Mouse (Mus musculus) kidney, postnatal 4 days (tissue): ENCODE measurements at regions not wholly inside any gene's neighbourhood (a gene's known extent, or its start where the extent isn't known, plus 50 kb on each side); places are given as distances from the start of the nearest gene placed in this dataset.

Experiments used
- DNase-seq, 2 experiments: peaks; one replicate each; pipeline ENCODE4 v3.0.0; 2021; ENCODE audit warnings: mixed read lengths in 2 of 2

DNA sequence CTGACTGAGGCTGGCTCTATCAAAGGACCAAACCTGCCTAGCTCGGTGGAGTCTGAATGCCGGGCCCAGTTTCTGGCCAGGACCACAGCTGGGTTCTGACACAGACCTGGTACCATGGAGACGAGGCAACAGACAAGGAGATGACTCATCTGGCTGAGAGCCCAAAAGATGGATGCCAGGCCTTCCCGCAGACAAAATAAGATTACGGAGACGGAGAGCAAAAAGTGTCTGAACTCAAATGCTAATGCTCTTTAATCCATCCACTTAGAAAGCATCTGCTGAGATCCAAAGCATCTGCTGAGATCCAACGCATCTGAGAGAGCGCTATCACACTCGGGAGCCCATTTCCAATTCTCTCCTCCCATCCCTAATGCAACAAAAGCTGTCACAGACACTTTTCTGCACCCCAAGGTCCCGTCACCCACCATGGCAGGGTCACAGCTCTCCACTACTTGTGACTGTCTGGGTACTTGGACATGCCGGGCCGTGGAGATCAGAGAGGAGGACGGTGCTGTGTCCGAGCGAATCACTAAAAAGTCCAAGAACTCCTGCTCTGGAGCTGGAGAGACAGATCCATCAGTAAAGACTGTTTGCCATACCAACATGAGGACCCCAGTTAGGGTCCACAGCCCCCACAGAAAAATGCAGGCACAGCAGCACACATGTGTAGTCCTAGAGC lies 278.3 kb upstream of the Sulf2 start:
- DNase-seq = peak; percentile 41 to 59

DNA sequence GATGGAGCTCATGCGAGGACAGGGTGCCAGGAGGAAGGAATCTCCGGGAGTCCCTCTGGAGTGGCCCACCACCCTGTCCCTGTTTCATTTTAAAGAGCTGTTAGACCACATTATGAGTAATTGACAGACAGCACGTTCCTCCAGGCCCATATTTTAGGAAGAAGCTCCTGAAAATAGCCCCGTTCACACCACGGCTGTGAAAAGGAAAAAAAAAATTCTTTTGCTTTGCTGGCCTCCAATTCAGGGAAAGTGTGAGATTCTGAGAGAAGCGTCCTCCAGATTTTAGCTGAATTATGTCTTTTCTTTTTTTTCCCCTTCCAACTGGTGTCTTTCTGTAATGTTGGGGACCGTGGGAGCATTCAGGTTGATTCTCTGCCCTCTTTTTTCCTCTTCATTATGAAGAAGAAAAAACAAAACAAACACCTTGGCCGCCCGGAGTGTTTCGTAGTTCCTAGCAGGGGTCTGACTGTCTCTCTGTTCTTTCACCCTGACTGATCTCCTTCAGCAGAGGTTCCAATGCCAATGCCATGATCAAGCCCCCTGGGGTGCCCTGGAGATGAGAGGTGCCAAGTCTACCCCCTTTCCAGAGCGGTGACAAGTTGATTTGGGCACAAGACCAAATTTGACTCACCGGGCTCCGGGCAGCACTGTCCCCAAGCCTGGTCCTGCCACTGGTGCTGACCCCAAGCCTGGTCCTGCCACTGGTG lies 277.6 kb upstream of the Sulf2 start:
- DNase-seq = no peak

DNA sequence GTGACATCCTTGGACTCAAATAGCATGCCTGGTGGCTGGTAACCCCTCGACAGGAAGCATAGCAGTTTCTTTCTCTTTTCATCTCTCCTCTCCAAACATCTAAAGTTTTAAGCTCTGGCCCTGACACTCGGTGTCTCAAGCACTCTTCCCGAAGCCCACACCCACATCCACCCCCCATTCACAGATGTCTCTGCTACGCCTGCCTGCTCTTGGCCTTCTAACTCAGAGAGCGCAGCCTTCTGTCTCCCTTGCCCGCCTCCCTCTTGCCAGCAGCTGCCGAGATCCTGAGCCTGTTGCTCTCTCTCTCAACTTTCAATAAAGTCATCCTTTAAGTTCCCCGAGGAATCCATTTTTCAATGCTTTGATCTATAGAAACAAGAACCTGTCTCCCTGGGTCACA lies 277.1 kb upstream of the Sulf2 start:
- DNase-seq = no peak

DNA sequence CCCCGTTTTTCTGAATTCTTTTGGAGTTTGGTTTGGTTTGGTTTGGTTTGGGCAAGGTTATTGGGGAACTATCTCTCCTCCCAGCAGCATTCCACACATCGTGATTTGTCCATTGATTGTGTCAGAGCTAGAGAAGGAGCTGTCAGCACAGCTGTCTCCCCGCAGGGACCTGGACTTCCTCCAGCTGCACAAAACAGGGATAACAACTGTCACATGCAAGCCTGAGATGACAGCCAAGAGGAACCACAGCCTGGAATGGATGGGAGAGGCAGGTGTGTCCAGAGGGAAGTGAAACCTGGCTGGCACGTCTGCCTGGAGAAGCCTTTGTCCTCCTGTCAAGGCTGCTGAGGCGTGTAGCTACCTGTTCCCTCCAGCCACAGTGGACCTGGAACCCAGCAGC lies 274.5 kb upstream of the Sulf2 start:
- DNase-seq = peak; percentile 50 to 57

DNA sequence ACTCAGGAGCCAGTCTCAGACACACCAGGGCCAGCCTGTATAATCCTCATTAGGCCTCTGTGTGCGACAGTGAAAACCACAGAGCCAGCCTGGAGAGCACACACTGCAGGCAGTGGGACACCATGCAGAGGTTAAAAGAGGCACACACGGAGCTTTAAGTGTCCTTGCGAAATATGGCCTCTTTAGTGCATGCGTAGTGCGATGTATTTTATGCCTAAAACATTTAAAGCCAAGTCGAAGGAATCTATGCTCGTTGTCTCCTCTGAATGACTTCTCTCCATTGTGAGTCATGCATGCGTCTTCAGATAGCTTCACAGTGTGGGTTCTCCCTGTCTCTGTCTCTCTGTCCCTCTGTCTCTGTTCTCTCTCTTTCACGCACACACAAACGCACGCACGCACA lies 274.0 kb upstream of the Sulf2 start:
- no peak for DNase-seq

DNA sequence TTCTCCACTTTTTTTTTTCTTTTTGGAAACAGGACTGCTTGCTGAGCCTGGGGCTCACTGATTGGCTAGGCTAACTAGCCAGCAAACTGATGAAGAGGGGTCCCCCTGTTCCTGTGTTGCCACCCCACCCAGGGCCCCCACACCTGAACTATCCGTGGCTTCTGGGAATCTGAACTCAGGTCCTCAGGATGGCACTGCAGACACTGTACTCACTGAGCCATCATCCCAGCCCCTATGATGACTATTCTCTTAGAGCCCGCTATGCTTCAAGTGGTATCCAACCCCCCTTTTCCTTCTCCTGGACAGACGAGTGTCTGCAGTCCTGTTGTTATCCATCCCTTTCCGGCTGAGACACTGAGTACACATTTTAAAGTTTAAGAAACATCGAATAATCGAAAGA lies 271.9 kb upstream of the Sulf2 start:
- no peak for DNase-seq

DNA sequence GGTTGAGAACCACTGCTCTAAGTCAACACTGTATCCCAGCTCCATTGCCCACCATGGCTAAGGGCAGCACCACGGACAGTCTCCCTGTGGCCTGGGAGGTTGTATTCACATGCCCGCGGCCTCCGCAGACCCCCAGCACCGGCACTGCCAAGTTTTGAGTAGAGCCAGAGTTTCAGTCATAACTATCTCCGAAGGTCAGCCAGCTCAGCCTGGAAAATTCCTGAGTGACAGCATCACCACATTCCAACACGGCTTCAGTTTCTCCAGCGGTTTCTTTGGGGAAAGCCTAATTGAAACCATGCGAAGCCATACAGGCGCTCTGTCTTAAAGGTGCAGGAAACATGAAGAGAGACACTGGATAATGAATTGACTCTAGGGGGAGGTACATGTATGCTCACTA lies 271.5 kb upstream of the Sulf2 start:
- DNase-seq = peak; percentile 66 to 80

DNA sequence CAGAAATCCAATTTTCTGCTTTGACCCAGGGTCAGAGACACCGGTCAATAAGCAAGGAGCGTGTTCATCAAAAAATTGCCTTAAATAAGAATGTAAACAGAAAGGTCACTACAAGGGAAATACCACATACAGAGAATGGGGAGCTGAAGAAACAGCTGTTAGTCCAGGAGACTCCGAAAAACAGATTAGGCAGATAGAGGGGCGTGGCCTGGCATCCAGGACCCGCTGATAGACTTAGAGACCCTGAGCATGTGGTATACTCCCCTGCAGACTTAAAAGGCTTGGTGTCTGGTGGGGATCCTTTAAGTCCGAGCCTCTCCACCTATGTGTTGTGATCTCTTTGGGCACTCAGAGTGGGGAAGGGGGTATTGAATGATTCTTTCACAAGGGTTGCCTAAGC lies 271.0 kb upstream of the Sulf2 start:
- no peak for DNase-seq

DNA sequence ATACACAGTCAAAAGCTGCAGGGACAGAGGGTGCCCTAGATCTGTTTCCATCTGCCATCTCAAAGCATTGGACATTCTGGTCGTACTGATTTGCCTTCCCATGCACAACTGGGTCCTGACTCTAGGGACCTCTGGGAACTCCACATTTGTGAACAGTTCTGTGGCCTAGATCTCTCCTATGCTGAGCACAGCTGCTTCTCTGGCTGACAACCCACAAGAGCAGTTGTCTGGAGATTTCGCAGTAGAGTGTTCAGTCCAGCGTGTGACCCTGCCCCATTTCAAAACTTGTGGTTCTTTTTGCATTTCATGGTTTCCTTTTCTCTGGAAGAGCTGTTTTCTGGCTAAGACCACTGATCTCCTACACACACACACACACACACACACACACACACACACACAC lies 269.7 kb upstream of the Sulf2 start:
- no peak for DNase-seq

DNA sequence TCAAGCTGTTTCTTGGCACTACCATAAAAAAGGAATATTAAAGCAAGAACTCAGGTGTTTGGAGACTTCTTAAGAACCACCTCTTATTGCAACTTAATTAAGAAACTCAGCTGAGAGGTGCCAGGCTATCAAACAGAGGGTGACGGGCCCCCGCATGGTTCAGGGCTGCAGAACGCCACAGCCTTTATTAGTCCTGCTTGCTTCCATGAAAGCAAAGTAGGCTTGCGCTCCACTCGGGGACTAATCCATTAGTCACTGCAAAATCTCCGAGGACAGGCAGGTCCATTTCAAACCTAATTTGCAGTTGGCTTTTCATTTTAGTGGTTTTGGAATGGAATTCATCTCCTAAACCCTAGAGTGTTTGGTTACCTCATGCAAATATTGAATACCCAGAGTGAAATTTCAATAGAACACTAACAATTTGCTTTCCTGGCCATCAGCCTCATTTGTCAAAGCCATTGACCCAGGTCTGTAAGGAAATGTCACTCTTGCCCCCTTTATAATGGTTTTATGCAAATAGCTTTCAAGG lies 267.7 kb upstream of the Sulf2 start:
- DNase-seq = no peak

DNA sequence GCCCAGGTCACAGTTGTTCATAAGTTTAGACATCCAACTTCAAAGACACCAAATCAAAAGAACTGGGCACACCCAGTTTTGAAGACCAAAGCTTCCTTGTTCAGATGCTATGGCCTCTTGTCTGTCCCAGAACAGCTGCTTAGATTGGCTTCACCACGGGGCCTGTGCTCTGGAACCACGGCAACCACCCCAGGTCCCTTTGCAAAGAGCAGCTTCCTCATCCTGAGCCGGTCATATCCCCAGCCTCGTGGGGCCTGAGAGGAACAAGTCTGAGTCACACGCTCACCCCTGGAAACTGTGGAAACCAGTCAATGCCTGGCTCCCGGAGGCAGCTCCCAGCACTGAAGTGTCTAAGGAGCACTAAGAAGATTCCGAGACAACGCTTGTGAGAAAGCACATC lies 264.8 kb upstream of the Sulf2 start:
- DNase-seq = no peak

DNA sequence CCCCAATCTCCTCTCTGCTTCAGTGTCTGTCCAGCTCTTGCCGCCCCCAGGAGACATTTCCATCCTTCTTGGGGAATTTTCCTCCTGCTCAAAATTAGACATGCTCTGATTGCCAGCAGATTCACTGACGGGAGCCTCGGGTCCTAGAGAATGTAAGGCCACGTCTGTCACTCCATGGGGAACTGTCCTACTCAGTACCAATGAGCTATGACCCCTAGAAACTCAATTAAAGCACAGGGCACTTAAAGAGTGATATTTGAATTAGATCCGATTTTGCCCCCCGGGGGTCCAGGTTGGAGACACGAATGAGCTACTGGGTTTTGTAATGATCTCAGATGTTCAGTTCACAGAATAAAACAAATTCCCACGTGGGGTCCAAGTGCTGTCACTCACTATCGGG lies 263.8 kb upstream of the Sulf2 start:
- DNase-seq = no peak

DNA sequence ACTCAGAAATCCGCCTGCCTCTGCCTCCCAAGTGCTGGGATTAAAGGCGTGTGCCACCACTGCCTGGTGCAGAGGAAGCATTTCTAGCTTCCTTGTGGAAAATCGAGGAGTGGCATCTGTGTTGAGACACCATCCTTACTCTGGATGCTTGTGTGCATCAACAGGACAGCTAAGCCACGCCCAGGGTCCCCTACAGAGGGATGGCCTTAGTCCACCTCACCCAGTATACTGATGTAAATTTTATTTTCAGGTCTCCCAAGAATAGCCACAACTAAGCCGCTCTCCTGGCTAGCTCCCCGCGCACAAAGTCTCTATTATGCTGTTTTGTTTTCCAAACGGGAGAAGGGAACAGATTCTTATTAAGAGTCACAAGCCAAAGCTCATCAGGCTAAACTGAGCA lies 262.8 kb upstream of the Sulf2 start:
- no peak for DNase-seq

DNA sequence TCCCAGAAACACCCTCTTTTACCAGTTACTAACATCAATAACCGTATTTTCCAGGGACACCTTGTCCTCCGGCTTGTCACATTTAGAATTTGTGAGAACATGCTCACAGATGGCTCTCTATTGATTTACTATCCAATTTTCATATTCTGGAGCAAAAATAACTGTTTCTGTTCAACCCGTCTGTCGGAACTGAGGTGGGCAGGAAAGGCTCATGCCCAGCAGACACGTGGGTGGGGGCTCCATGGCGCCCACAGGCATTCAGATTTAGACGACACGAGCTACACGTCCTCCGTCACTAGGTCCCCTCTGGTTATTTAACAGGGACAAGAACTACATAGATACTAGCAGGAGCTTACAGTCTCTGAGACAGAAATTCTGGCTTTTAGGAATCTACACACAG lies 262.2 kb upstream of the Sulf2 start:
- DNase-seq = no peak

DNA sequence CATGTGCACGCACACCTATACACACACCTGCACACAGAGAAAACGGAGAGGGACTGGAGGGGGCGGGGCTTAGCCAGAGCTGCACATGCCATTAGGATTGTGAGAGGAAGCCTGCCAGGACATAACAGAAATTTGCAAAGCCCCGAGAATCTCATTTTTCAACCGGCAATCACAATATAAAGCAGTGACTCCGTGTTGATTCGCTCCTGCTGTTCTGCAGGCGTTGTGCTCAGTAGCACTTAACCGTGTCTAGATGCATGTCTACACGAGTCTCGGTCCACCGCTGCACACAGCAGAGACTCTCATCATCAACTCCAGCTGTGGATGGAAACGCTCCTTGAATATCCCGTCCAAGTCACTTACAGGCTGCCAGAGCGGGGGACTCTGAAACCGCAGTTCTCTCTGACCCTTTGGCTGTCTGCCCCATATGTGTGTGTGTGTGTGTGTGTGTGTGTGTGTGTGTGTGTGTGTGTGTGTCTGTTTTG lies 260.1 kb upstream of the Sulf2 start:
- DNase-seq = peak; percentile 75 to 82

DNA sequence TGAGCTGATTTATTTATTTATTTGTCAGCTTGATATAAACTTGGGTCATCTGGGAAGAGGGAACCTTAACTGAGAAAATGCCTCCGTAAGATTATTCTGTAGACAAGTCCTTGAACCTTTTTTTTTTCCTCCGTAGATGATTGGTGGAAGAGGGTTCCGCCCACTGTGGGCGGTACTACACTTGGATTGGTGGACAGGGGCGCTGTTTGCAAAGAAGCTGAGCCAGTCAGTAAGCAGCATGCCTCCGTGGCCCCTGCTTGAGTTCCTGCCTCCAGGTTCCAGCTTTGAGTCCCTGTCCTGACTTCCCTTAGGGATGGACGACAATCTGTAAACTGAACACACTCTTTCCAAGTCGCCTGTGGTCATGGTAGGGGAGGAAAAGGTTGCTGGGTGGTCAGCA lies 259.4 kb upstream of the Sulf2 start:
- peak in 1 of 2 experiments; percentile 26 for DNase-seq

DNA sequence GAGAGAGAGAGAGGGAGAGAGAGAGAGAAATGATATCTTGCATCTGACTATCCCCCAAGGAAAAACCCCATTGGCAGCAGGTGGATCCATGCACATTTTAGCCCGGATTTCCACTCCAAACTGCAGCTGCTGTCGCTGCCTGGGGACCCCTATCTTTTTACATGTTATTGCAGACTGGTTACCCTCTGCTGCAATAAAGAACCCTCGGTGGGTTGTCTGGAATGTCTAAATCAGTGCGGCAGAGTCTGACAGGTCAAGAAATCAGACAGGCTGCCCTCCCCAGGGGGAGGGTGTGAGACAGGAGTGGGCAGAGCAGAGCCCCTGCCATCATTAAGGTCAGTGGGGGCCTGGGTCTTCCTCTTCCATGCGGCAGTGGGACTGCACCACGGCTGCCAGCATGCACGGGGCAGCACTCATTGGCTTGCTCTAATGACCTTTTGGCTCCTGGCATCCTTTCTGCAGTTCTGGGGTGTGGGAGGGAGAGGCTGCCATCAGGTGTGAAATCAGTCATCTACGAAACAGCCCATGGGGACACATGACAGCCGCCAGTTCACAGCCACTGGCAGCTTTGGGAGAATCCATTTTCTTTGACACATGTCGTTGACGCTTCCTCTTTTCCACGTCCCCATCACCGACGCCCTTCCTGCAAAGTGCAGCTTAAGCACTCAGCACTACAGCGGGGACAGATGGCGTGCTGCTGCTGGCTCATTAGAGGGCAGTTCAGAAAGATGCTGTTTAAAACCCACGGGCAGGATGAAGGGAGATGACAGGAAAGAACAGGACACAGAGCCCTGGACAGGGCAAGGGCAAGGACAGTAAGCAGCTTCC lies 256.8 kb upstream of the Sulf2 start:
- DNase-seq = no peak

DNA sequence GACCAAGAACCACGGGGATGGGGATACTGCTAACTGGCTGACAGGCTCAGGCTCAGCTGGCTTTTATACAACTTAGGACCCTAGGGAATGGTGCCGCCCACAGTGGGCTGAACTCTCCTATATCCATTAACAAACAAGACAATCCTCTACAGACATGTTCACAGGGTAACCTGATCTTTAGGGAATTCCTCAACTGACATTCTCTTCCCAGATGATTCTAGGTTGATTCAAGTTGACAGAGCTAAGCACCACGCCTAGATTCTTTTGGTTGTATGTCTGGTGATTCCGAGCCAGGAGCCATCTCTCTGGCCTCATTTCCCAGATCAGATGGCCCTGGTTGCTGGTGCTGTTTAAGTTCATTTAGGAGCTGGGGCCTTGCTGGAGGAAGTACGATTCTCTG lies 253.9 kb upstream of the Sulf2 start:
- DNase-seq = no peak

DNA sequence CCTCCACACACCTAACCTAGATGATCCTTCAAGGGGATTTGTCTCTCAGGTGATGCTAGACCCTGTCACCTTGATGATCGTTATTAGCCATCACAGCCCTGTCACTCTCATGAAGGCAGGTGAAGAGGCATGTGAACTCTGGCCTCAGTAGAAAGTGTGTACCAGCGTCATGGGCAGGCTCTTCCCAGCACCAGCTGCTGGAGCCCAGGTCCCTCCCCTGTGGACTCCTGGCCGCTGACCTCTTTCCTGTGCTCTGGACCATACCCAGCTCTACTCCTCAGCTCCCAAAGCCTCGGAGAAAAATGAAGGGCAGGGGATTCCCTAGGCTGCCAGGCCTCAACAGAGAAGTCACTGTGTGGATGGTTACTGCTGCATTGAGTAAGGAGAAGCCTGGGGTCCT lies 253.3 kb upstream of the Sulf2 start:
- no peak for DNase-seq

DNA sequence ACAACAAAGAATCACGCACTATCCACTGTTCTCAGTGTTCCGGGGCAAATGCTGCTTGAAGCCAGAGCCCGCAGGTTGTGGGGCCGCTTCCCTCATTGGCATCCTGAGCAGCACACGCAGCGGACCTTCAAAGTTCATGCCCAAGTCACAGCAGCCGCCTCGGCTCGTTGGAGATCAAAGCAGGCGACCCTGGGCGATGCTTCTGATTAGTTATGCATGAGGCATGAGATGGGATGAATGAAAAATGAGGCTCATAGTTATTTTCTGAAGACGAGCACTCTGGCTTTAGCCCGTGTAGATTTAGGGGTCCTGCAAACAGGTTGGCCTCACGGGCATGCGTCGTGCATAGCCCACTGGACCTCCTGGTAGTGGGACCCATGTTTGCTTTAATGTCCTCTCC lies 252.5 kb upstream of the Sulf2 start:
- DNase-seq = peak in 1 of 2 experiments; percentile 56

DNA sequence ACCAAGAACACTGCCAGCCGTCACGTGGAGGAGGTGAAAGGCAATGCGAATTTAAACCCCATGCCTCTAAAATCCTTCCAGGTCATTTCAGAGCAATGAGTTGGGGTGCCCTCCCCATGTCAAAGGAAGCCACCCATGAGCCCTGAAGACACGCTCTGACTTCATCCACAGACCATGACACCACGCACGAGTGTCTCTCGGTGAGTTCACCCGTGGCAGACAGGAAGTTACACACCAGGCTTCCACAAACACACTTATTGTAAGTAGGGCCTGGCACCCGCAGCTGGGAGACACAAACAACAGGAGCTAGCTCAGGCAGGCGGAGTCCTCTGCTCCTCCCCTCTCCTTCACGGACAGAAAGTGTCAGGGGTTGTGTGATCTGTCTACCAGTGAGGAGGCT lies 251.4 kb upstream of the Sulf2 start:
- DNase-seq = no peak

DNA sequence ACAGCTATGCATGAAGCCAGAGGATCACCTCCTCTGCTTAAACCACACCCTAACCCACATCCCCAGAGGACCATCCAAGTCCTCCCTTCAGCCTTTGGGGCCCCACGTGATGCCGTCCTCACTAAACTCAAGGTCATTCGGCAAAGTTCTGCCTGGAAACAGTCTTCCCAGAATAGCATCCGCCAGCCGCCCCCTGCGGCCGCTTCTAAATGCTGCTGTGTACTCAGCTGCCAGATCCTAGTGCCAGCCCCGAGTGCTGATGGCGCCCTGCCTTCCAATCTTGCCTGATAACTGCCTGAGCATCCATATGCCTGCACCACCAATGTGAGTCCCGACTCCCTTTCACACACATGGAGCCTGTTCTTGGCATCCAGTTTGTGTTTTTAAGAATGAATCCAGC lies 247.9 kb upstream of the Sulf2 start:
- peak in 1 of 2 experiments; percentile 44 for DNase-seq

DNA sequence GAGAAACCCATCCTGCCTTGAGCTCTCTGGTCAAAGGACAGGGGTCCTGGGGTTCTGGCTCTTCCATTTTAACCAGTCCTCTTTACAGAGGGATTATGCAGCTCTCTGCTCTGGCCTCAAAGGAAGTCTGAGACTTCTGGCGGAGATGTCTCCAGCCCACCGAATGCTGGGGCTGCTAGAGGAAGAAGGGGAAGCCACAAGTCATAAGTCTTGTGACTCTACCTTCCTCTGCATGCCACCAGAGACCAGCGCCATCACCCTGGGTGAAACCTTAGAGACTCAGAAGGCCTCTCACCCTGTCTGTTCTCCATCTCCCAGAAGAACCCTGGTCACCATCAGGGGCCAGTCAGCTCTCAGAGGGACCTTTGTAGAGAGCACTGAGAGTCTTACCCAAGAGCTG lies 246.4 kb upstream of the Sulf2 start:
- DNase-seq = no peak

DNA sequence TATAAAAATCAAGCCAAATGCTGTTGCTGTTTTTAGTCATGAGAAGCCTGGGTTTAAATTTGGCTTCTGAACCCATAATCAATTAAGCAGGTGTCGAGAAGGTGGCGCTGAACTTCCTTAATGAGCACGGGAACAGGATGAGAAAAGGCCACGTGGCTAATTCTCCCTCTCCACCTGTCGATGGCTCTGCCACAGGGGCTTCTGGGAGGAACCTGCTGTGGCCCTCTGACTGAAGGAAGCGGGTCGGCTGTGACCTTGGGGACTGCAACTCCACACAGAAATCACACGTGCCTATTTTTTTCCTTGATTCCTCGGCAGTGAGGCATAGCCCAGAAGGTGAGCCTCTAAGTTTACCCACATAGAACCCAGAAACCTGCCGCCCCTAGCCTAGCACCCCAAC lies 244.8 kb upstream of the Sulf2 start:
- no peak for DNase-seq
